Mouse (Mus musculus) embryonic facial prominence, embryonic 10.5 days (tissue): ENCODE measurements around the gene Fam214a. TPM values are rescaled to one million over a fixed set of nuclear protein-coding genes. Genes with fewer than 3 reads are reported as not detected.

Source experiments
- DNase-seq: peaks from one replicate; pipeline ENCODE4 v3.0.0-alpha.2; 2017; ENCODE audit warnings: low spot score
- H3K27ac ChIP-seq: fragments of 300-500 bp; sonication (generic); replicated peaks from 2 replicates; pipeline ENCODE4 v1.5.1; 2016; ENCODE audit warnings: mild to moderate bottlenecking
- H3K27me3 ChIP-seq: fragments of 300-500 bp; sonication (generic); replicated peaks from 2 replicates; pipeline ENCODE4 v1.6.1; 2016; ENCODE audit warnings: low read depth, mild to moderate bottlenecking; ENCODE audit not compliant: poor library complexity, severe bottlenecking
- H3K36me3 ChIP-seq: fragments of 300-500 bp; sonication (generic); replicated peaks from 2 replicates; pipeline ENCODE4 v1.6.1; 2016; ENCODE audit warnings: mild to moderate bottlenecking, moderate library complexity
- H3K4me1 ChIP-seq: fragments of 300-500 bp; sonication (generic); 2 replicates; pipeline ENCODE4 v1.6.1; 2016
- H3K4me3 ChIP-seq: fragments of 300-500 bp; sonication (generic); 2 replicates; pipeline ENCODE4 v1.5.1; 2016; ENCODE audit warnings: mild to moderate bottlenecking, moderate library complexity
- H3K9me3 ChIP-seq: fragments of 300-500 bp; sonication (generic); 2 replicates; pipeline ENCODE4 v1.6.1; 2016; ENCODE audit warnings: mild to moderate bottlenecking
- WGBS: fragments of 180-500 bp; shearing (Covaris S2); methylation state at CpG from one replicate; pipeline ENCODE4 v1.1.7; 2016; 5-methylcytosine and 5-hydroxymethylcytosine counted together
- polyA plus RNA-seq: library from polyadenylated mRNA; unstranded; fragments of >200 nt; fragmentation: Nextera tagmentation; extraction: Ambion mirVana; gene quantifications from 2 replicates; pipeline ENCODE4 v1.2.1, GENCODE M21; 2016

Fam214a gene
- polyA plus RNA-seq, 1 experiment from 2014 or later, result 8.6 TPM

DNA sequence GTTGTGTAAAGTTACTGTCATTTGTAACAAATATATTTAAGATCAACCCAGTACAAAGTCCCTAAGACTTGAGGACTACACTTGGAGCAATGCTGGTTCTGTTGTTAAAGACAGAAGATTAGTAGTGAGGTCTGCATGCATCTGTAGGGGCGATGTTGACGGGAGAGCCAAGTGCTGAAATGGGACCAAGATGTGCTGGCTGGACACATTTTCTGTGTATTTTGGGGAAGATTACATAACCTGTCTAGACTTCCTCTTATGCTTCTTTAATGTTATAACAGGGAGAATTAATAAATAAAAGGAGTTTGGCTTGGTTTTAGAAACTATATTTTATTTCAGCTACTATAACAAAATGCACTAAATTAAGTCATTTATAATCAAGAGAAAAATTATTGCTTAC, 37.3 kb downstream of the Fam214a start:
- no peak for DNase-seq
- H3K27me3 ChIP-seq, result no peaks in the 10 kb centered on the region
- no peaks in the 10 kb centered on the region for H3K9me3 ChIP-seq
- H3K4me3 ChIP-seq, result no peak overlapping the region
- H3K27ac ChIP-seq, result no peak overlapping the region
- H3K4me1 ChIP-seq, result peaks cover 17% of the 10 kb centered on the region
- 89% methylated on average over 2 of the region's 2 CpGs for WGBS
- no peaks in the 10 kb centered on the region for H3K36me3 ChIP-seq

DNA sequence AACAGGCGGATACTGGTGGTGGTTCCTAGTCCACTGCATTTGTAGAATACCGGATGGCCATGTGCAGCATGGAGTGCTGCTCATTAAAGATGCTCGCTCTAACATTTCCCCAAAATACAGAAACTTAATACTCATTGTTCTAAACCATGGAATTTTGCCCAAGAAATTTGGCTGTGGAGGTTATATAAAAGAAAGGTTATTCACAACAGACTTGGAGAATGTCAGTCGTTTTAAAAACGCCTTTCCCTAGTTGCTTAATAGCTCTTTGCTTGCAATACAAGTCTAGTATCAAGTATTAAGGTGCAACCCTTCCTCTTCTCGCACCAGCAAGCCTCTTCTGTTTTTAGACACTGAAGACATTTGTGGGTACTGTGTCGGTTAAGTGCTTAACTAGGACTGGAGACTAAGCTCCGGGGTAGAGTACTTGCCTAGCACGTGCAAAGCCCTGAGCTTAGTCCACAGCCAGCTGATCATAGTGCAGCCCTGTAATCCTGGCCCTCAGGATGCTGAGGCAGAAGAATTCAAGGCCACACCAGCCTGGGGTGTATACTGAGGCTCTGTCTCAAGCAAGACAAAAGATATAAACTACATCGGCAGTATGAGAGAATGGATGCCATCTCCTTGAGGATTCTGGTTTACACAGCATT, 42.0 kb downstream of the Fam214a start:
- no peaks in the 10 kb centered on the region for H3K36me3 ChIP-seq
- H3K4me1 ChIP-seq, result peaks cover 4% of the 10 kb centered on the region; the same call in 1 of the 2 replicates
- H3K4me3 ChIP-seq, result no peak overlapping the region
- DNase-seq, result no peak
- no peaks in the 10 kb centered on the region for H3K27me3 ChIP-seq
- no peak overlapping the region for H3K27ac ChIP-seq
- WGBS, result 90% methylated on average over 10 of the region's 10 CpGs
- no peaks in the 10 kb centered on the region for H3K9me3 ChIP-seq

DNA sequence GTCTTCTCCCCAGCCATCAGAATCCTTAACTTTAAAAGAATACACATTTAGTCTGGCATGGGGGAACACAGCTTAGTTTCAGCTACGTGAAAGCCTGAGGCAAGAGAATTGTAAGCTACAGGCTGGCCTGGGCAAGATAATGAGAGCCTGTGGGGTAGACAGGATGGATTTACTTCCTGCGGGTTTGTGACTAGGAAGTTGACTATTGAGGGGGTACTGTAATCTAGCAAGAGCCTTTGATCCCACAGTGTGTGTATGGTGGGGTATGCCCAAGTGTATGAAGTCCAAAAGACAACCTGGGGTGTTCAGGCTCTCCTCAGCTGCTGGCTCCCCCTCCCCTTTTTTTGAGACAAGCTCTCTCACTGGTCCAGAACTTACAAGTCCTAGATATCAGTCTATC, 43.7 kb downstream of the Fam214a start:
- WGBS, result 45% methylated on average over 2 of the region's 2 CpGs
- H3K4me1 ChIP-seq, result peaks cover 4% of the 10 kb centered on the region; the same call in 1 of the 2 replicates
- no peak for DNase-seq
- H3K9me3 ChIP-seq, result no peaks in the 10 kb centered on the region
- no peaks in the 10 kb centered on the region for H3K36me3 ChIP-seq
- no peak overlapping the region for H3K27ac ChIP-seq
- H3K4me3 ChIP-seq, result no peak overlapping the region
- H3K27me3 ChIP-seq, result no peaks in the 10 kb centered on the region

DNA sequence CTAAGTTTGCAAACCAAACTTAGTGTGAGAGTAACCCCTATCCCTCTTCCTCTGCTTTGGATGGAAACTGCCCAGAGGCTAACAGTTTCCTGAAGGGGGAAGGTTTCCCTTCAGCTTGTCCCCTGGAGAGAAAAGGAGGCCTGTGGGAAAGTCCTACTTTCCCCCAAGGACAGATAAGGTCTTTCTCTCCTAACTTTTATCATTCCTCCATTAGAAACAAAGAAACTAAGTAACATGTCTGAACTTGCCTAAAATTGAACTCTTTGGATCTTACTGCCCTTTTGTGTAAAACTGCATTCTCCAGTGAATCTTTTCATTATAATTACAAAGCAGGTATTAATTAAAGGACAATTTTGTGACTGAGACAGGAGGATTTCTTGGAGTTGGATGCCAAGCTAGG, 45.3 kb downstream of the Fam214a start:
- no peaks in the 10 kb centered on the region for H3K9me3 ChIP-seq
- no peak overlapping the region for H3K27ac ChIP-seq
- no peaks in the 10 kb centered on the region for H3K27me3 ChIP-seq
- no peaks in the 10 kb centered on the region for H3K36me3 ChIP-seq
- DNase-seq, result no peak
- H3K4me1 ChIP-seq, result peaks cover 4% of the 10 kb centered on the region; the same call in 1 of the 2 replicates
- H3K4me3 ChIP-seq, result no peak overlapping the region

DNA sequence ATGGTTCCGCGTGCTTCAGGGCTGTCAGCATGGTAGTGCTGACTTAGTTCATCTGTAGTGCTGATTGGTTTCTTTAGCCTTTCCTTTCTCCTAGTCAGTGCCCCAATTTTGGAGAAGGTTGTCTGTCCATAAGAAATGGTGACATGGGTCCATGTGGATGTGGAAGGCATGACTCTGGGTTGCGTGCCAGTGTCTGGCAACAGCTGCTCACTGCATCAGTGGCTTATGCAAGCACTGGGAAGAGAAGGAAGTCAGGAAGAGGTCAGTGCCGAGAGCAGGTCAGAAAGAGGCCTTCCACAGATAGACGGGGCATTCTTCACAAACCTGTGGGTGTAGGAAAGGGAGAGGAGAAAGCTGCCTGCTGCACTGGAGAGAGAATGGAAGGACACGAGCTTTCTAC, 48.3 kb downstream of the Fam214a start:
- Histone ChIP-seq H3K27ac (no peak overlapping the region), H3K4me1 (peaks cover 4% of the 10 kb centered on the region; the same call in 1 of the 2 replicates), H3K27me3 (no peaks in the 10 kb centered on the region), H3K36me3 (peaks cover 3% of the 10 kb centered on the region; the same call in 1 of the 2 replicates), H3K4me3 (no peak overlapping the region), H3K9me3 (no peaks in the 10 kb centered on the region)
- WGBS, result 87% methylated on average over 6 of the region's 6 CpGs
- no peak for DNase-seq

DNA sequence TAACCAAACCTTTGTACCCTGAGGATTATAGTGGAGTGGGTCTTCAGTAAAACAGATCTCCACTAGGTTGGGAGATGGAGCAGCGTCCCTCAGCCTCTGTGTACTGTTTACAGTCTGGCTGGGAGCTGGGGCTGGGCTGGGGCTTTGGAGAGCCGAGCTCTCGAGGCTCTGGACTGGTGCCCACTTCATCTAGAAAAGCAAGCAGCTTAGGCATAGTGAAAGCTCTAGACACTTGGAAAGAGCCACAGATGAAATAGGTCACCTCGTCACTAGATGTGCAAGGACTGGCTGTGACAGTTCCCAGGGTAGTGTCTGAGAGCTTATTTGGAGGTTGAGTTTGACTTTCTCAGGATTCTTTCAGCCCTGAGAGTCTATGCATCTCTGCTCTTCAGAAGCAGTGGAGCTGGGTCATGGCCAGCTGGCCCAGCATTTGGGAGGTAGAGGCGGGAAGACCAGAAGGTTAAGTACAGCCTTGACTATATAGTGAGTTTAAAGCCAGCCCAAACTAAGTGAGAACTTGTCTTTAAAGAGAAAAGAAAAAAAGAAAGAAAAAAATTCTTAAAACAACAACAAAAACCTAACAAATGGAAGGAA, 49.0 kb downstream of the Fam214a start:
- Histone ChIP-seq H3K4me3 (no peak overlapping the region), H3K4me1 (no peaks in the 10 kb centered on the region), H3K27ac (no peak overlapping the region), H3K27me3 (no peaks in the 10 kb centered on the region), H3K9me3 (no peaks in the 10 kb centered on the region), H3K36me3 (peaks cover 8% of the 10 kb centered on the region; the same call in 1 of the 2 replicates)
- no peak for DNase-seq
- 81% methylated on average over 5 of the region's 5 CpGs for WGBS

DNA sequence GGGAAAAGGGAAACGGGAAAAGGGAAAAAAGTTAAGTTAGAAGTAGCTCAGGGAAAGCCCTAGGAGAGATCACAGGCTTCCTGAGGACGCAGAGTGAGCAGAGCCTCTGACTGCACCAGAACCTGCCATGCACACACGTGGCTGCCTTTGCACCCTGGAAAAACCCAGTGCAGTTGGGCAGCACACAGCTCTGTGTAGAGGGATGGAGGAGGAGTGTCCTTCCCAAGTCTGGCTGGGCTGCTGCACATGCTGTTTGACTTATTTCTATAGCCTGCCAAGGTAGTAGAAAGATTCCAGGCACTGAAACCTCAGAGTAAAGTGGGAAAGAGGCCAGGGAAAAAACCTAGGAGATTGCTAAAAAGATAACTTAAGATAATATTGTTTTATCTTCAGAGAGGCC, 49.6 kb downstream of the Fam214a start:
- H3K4me3 ChIP-seq, result no peak overlapping the region
- no peak for DNase-seq
- H3K27ac ChIP-seq, result no peak overlapping the region
- no peaks in the 10 kb centered on the region for H3K9me3 ChIP-seq
- no peaks in the 10 kb centered on the region for H3K4me1 ChIP-seq
- WGBS, result 72% methylated on average over 3 of the region's 3 CpGs
- H3K27me3 ChIP-seq, result no peaks in the 10 kb centered on the region
- H3K36me3 ChIP-seq, result peaks cover 8% of the 10 kb centered on the region; the same call in 1 of the 2 replicates

DNA sequence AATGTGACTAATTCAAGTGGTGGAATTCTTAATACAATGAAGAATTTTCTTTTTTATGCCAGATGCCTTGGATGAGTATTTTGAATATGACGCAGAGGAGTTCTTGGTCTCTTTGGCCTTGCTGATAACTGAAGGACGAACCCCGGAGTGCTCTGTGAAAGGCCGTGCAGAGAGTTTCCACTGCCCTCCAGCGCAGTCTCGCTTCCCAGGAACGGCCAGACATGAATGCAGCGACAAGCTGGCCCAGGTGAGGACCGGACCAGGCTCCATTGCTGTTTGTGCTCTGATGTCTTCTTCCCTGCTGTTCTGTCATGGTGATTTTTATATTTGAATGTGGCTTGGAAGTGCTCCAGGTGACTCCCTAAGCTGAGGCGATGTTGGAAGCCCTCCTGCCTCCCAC, 51.5 kb downstream of the Fam214a start:
- peaks cover 3% of the 10 kb centered on the region; the same call in 1 of the 2 replicates for H3K4me1 ChIP-seq
- WGBS, result 89% methylated on average over 10 of the region's 10 CpGs
- DNase-seq, result no peak
- H3K27me3 ChIP-seq, result no peaks in the 10 kb centered on the region
- no peak overlapping the region for H3K27ac ChIP-seq
- no peaks in the 10 kb centered on the region for H3K9me3 ChIP-seq
- peaks cover 16% of the 10 kb centered on the region for H3K36me3 ChIP-seq
- H3K4me3 ChIP-seq, result no peak overlapping the region

DNA sequence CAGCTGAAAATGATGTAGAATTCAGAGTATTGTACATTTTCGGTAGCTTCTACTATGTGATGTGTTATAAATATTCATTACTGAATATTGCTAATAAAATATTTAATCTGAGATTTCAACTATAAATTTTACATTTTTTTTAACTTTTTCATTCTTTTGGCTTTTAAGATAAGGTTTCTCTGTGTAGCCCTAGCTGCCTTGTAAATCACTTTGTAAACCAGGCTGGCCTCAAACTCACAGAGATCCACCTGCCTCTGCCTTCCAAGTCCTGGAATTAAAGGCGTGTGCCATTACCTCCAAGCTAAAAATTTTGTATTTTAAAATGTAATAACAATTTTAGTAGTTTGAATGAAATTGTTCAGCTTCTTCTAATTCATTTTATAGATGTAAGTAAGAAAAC, 63.9 kb downstream of the Fam214a start:
- H3K36me3 ChIP-seq, result no peaks in the 10 kb centered on the region; the same call in 1 of the 2 replicates
- no peak overlapping the region for H3K27ac ChIP-seq
- no peaks in the 10 kb centered on the region for H3K27me3 ChIP-seq
- no peak overlapping the region for H3K4me3 ChIP-seq
- no peak for DNase-seq
- WGBS, result 91% methylated on average over 2 of the region's 2 CpGs
- H3K4me1 ChIP-seq, result no peaks in the 10 kb centered on the region; the same call in 1 of the 2 replicates
- no peaks in the 10 kb centered on the region for H3K9me3 ChIP-seq

DNA sequence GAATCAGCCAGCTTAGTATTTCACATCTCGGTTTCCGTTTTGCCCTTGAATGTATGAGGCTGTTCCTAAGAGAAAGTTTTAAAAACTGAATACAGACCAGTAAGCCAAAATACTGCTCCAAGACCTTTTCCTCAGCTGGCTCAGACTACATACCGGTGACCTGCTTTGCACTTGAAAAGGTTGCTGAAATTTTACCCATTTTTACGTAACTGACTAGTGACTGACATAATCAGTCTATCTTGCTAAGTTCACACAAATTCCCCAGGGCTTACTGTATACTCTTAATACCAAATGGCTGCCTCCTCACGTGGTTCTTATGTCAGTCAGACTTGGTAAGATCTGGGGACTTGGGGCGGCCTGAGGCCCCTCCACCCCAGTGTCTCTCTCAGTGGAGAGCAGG, 66.5 kb downstream of the Fam214a start:
- 85% methylated on average over 6 of the region's 6 CpGs for WGBS
- Histone ChIP-seq H3K9me3 (no peaks in the 10 kb centered on the region), H3K4me3 (no peak overlapping the region), H3K27me3 (no peaks in the 10 kb centered on the region), H3K27ac (no peak overlapping the region), H3K36me3 (no peaks in the 10 kb centered on the region; the same call in 1 of the 2 replicates), H3K4me1 (peaks cover 9% of the 10 kb centered on the region)
- no peak for DNase-seq

DNA sequence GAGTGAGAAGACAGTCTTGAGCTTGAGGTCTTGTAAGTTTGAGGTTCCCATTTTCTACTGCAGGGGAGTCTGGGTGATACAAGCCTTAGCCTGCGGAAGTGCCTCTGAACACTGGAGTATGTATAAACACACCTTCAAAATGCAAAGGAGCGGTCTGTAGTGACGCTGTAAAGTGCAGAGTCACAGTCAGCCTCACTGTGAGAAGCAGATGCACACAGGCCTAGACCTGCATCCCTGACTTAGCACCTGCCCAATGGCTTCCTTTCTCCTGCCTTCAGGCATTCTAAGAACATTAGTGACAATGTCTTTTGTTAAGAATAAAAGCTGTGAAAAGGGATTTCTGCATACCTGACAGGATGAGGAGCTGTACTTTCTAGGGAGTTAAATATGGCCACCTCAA, 66.9 kb downstream of the Fam214a start:
- 87% methylated on average over 3 of the region's 3 CpGs for WGBS
- DNase-seq, result no peak
- Histone ChIP-seq H3K9me3 (no peaks in the 10 kb centered on the region), H3K4me3 (no peak overlapping the region), H3K36me3 (no peaks in the 10 kb centered on the region; the same call in 1 of the 2 replicates), H3K27me3 (no peaks in the 10 kb centered on the region), H3K4me1 (peaks cover 13% of the 10 kb centered on the region), H3K27ac (no peak overlapping the region)

DNA sequence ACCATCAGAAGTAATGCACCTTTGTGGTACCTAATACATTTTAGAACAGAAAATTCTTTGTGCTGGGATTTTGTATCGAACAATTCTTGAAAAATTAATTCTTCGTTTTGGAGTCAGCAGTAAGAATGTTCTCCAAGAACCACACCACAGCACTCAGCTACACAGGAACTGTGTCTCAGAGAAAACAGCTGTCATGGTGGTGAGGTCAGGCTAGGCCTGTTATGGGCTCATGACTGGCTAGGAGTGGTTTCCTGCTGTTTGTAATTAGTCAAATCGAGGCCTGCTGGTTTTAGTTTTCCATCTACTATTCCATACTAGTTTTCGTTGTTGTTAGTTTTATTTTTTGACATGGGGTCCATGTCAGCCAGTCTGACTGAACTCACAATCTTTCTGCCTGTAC, 67.9 kb downstream of the Fam214a start:
- WGBS, result 63% methylated on average over 4 of the region's 4 CpGs
- Histone ChIP-seq H3K27me3 (no peaks in the 10 kb centered on the region), H3K27ac (no peak overlapping the region), H3K4me3 (no peak overlapping the region), H3K9me3 (no peaks in the 10 kb centered on the region), H3K36me3 (no peaks in the 10 kb centered on the region; the same call in 1 of the 2 replicates), H3K4me1 (peaks cover 13% of the 10 kb centered on the region)
- peak; percentile 14 for DNase-seq

DNA sequence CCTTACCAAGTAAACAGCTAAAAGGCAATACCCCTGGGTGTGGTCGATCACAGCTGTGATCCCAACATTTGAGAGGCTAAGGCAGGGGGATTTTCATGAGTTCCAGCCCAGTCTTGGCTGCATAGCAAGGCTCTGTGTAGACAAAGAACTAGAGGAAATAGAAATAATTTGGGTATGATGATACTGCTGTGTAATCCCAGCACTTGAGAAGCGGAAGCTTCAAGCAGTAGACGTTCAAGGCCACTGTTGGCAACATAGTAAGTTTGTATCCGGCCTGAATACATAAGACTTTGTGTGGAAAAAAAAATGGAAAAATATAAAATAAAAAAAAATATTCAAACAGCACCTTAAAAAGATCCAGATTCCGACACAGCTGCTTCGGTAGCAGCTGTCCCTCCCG, 69.9 kb downstream of the Fam214a start:
- H3K4me1 ChIP-seq, result peaks cover 13% of the 10 kb centered on the region
- H3K27ac ChIP-seq, result no peak overlapping the region
- peaks cover 4% of the 10 kb centered on the region; the same call in 1 of the 2 replicates for H3K36me3 ChIP-seq
- no peak for DNase-seq
- H3K4me3 ChIP-seq, result no peak overlapping the region
- H3K9me3 ChIP-seq, result no peaks in the 10 kb centered on the region
- WGBS, result 92% methylated on average over 7 of the region's 7 CpGs
- H3K27me3 ChIP-seq, result no peaks in the 10 kb centered on the region
